Mouse (Mus musculus) testis, adult 2 months (tissue): ENCODE data around the gene Fuk.

Experiments used
- CTCF ChIP-seq: fragments of 200-500 bp; IDR thresholded peaks from 2 replicates; pipeline ENCODE4 v1.5.1; 2012; ENCODE audit warnings: low read depth, mild to moderate bottlenecking, inconsistent platforms, low read length, moderate library complexity; ENCODE audit not compliant: control insufficient read depth, insufficient read depth, insufficient replicate concordance
- POLR2A ChIP-seq: fragments of 200-500 bp; IDR thresholded peaks from 2 replicates; pipeline ENCODE4 v1.6.1; 2012; ENCODE audit warnings: low read depth, mild to moderate bottlenecking, inconsistent platforms, low read length, moderate library complexity; ENCODE audit not compliant: control insufficient read depth

DNA sequence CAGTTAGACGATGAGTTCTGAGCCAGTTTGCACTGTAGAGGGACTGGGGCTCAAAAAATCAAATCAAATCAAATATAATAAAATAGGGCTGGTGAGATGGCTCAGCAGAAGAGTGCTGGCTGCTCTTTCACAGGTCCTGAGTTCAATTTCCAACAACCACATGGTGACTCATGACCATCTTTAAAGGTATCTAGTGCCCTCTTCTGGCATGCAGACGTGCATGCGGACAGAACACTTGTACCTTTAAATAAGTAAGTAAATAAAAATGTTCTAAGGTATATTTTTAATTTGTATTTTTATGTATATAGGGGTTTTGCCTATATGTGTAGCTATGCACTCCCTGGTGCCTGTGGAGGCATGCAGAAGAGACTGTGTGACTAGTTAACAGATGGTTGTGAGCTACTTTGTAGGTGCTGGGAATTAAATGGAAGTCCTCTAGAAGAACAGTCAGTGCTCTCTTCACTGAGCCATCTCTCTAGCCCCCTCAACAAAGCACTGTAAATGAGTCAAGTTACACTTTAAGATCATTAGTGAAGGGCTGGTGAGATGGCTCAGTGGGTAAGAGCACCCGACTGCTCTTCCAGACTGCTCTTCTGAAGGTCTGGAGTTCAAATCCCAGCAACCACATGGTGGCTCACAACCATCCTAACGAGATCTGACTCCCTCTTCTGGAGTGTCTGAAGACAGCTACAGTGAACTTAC is 45.4 kb downstream of the Fuk start:
- no peak for TF ChIP-seq POLR2A
- TF ChIP-seq CTCF = no peak
